Mouse (Mus musculus) MN1 (cell line): ENCODE measurements around the gene Ccdc33.
A peak's percentile ranks its signal among the peaks of the same experiment; 100 is the strongest.

ENCODE experiments used
- DNase-seq: peaks from one replicate; pipeline ENCODE4 v3.0.0-alpha.2; 2016; ENCODE audit warnings: low spot score

Gene Ccdc33

DNA sequence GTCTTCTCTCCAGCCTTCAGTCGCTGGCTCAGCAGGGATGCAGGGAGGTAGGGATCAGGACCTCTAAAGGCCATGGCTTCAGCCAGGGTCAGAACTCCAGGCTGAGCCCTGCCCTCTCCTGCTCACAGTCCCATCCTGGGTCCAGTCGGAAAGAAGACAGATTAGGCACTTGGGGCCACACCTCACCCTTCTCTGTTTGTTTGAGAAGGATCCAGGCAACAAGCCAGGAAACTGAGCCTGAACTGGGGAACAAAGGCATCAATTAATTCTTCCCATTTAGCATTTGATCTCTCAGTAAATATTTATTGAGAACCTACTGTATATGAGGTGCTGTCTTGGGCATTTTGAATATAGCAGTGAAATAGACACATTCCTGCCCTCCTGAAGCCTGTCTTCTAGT is at the start of gene Ccdc33:
Gene Ccdc33, minus strand, starts transcription at position 153 of the 400 bp plus-strand sequence.
- DNase-seq, result no peak

DNA sequence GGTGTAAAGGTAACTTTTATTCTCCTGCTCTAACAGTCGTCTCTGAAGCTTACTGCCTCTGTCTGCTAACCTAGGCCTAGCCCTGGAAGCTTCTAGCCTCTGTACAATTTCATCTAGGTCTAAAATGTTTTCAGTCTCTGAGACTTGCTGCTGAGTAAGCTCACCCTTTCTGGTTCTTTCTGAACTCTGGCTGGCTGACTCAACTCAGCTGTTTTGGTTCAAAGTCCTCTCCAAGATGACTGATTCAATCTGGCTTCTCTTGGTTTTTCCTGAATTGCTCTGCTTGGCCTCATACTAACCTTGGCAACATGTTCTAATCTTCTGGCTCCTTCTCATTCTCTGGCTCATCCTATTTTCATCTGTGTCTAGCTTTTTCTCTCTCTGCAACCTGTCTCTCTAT is 47.2 kb upstream of the Ccdc33 start:
- no peak for DNase-seq

DNA sequence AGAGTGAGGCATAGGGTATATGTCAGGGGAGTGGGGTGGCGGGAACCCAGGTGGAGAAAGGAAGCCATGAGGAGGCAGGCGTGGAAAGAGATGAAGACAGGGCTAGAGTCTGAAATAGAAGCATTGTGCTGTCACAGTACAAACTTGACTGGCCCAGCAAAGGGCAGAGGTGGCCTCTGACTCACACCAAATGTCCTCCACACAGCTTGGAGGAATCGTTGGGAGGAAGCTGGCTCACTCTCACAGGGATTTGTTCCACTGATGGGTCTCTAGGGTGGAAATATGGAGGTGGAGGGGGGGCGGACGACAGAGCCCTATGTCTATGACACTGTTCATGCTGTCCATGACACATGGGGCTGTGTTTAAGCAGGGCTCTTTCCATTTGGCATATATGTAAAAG is 44.5 kb upstream of the Ccdc33 start:
- DNase-seq, result no peak

DNA sequence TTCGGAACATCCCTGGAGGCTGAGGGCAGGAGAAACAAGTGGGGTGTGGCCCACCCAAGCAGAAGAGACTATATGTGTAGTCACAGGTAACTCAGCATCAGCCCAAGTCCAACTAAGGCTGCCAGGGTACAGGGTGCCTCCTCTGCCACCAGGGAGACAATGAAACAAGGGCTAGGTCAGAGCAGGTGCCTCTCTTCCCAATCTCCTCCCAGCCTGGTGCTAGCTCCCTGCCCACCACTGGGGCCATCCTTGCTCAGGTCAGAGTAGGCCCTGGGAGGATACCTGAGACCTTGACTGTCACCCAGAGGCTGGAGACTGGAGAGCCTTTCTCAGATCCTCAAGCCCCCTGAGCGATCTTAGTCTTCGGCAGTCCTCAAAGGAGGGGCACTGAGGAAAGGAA is 43.5 kb upstream of the Ccdc33 start:
- no peak for DNase-seq

DNA sequence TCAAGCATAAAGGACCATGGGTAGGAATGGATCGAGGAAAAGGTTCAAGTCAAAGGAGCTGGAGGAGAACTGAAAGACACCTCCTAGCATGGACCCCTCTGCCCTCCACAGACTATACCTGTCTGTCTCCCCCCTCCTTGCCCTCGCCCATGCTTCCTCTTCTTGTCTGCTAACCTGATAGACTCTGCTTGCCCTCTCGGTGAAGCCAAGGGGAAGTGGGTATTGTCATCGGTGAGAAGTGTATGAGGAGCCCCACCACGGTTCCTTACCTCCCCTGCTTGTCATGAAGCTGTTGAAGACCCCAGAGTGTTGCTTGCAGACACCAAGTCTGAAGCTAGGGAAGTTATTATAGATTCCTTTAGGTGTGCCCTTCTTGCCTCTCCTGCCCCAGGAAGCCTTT is 41.7 kb upstream of the Ccdc33 start:
- DNase-seq, result no peak

DNA sequence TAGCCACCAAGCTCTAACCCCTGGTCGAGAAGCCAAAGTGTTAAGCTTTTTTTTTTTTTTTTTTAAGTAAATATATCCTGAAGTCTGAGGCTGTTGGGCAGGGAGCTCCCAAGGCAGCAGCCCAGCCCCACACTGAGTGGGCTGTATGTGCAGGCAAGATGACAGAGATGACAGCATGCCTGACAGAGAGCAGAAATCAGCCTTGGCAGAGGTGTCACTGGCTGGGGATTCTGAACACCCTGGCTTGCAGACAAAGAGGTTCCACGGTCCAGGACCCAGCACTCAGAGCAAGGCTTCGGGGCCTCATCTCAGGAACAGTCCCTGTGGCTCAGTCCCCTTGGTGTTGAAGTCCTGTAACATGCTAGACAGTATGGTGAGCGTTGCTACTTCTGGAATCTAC is 41.2 kb upstream of the Ccdc33 start:
- peak; percentile 67 for DNase-seq

DNA sequence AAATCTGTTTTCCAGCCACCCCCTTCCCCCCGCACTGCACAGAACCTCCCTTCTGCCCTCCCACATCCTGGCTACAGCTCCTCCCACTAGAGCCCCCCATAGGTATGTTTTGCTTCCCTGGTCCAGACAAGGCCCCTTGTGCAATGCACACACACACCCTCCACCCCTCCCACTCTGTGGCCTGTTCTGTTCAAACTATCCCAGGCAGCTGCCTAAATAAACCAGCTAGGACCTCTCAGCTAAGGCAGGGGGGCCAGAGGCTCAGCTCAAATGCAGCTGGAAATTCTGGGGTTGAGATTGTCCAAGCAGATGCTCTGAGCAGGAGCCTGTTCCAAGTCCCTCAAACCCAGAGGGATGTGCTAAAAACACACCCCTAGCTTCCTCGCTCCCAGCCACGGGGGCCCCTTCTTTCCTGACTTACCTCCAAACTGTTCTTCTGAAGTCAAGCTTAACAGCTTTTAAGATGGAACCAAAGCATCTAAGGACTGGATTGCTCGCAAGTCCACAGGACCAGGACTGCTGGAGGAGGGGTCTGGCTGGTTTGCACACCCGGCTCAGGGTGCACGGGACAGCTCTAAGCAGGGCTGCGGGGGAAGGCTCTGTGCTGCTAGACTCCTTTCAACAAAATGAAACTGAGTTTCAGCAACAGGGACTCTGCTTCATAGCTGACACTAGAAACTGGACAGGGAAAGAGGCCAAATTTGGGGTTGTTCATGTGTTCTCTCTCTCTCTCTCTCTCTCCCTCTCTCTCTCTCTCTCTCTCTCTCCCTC is 40.1 kb upstream of the Ccdc33 start:
- peak; percentile 72 for DNase-seq

DNA sequence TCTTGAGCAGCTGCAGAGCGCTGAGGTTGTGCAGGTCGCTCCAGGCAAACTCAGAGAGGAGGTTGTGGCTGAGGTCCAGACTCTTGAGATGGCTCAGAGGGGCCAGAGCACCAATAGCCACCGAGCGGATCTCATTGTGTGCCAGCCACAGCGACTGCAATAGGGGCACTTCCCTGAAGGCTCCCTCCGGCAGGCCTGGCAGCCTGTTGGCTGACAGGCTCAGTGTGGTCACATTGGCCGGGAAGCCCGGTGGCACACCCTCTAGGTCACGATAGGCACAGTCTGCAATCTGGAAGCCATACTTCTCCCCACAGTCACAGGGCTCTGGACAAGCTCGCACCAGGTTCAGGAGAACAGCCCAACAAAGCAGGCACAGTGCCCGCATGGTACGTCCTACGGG is 39.2 kb upstream of the Ccdc33 start:
- DNase-seq, result peak; percentile 79

DNA sequence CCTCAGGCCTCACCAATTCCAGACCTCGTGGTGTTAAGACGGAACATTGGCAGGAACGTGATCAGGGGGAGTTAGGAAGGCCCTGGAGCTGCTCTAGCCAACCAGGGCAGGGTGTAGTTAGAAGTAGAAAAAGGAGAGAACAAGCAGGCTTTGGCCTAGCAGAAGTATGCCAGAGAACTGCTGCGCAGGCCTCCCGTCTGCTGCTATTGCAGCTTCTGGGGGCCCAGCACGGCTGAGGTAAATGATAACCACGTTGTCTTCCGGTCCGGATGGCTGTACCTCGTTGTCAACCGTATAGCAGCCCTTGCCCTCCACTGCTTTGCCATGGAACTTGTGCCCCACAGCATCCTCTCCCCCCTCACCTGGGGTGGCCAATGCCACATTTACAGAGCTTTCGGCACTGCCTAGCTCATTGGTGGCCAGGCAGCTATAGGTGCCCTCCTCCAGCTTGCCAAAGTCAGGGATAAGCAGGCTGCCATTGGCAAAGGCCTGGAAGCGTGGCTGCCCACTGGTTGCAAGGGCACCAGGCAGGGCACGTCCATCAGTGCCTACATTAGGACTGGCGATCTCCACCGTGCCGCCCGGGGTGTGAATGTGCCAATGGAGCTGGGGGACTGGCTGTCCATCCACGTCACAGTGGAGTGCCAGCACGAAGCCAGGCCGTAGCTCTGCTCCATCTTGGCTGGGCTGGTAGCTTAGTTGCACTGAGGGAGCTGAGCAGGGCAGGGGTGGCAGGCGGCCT is 38.4 kb upstream of the Ccdc33 start:
- no peak for DNase-seq

DNA sequence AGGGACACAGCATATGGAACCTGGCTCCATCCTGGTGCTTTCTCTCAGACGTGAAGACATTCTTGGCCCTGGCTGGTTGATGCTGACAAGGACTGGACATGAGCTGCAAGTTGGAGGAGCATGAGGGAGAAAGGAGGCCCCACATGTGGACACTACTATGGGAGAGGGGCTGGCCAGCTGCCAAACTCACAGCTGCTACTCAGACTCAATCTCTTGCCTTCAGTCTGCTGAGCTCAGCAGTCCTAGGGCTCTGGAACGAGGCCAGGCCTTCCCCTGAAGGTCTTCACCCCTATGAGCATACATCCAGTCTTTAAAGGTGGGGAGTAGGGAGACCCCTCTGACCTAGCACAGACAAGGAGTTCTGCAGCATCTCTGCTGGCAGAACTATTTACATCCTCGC is 36.7 kb upstream of the Ccdc33 start:
- DNase-seq, result peak; percentile 55

DNA sequence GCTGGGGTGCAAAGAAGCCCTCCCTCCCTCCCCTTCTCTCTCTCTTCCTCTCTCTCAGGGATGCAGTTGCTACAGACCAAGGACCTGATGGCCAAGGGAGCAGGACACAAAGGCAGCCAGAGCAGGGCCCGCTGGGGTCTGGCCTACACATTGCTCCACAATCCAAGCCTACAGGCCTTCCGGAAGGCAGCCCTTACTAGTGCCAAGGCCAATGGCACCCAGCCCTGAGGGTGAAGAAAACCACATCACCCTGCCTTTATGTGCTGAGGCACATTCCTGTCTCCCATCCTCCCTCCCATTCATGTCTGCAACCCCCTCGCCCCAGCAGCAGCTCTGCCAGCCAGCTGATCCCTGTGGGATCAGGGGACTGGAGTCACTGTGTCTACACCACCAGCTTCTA is 34.5 kb upstream of the Ccdc33 start:
- DNase-seq, result no peak

DNA sequence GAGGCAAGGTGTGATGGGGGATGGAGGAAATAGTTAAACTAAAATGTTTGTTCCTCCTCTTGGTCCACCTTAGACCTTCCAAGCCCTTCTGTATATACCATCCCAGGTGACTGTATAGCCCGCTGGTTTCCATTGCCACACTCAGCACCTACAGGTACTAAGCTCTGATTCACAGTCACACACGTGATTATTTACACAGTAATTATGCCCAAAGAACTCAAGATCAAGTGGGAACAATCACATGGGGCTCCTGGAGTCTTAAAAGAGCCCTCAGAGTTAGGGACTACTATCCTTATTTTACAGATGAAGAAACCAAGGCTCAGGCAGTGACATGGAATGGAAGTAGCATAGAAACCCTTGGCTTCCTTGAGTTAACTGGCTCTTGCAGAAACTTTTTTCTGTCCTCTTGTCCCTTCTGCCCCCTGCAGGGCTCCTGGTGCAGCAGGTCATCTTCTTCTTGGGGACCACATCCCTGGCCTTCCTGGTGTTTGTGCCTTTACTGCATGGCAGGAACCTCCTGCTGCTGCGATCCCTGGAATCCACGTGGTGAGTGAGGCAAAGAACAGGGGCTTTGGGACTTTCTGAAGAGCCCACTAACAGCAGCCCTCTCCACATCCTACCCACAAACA is 32.2 kb upstream of the Ccdc33 start:
- peak; percentile 36 for DNase-seq

DNA sequence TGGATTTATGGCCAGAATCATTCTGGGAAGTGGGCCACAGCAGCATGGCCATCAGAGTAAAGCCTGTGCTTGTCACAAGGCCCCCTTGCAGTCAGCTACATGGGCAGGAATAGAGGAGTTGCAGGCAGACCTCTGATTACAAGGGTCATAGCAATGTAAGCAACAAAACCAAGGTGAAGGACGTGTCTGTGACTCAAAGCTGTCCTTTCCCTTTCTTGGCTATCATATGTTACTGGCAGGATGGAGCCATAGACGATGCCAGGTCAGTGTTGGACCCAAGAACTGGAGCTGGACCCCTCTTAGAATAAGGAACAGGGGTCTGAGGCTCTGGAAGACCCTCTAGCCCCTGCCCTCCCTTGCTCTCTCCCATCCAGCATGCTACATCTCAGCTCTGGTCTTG is 30.2 kb upstream of the Ccdc33 start:
- DNase-seq, result no peak

DNA sequence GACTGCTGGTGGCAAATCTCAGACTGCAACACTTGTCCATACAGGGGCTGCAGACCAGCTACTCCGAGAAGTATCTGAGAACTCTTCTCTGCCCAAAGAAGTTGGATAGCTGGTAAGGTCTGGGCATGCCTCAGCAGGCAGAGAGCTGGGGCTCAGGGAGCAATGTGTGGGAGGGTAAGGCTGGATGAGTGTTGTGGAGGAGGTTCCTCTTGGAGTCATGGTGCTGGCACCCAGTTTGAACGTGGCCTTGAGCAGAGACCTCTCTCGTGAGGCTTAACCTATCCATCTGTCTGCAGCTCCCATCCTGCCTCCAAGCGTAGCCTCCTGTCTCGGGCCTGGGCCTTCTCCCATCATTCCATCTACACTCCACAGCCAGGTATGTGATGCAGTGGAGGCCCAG is 26.8 kb upstream of the Ccdc33 start:
- DNase-seq, result no peak

DNA sequence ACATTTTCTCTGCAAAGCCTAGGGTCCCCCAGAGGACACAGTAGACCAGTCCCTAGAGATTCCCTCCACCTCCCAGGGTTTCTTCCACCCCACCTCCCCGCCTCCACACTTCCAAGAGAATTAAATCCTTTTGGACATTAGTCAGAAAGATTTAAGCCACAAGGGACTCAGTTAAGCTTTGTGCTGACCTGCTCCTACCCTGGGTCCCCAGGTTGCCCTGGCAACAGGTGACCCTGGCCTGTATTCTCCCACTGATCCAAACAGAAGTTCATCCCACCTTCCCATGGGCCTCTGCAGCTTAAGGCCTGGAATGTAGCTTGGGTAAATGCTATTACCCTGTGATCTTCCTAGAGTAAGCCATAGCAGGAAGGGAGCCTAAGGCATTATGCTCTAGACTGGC is 26.0 kb upstream of the Ccdc33 start:
- DNase-seq, result peak; percentile 12

DNA sequence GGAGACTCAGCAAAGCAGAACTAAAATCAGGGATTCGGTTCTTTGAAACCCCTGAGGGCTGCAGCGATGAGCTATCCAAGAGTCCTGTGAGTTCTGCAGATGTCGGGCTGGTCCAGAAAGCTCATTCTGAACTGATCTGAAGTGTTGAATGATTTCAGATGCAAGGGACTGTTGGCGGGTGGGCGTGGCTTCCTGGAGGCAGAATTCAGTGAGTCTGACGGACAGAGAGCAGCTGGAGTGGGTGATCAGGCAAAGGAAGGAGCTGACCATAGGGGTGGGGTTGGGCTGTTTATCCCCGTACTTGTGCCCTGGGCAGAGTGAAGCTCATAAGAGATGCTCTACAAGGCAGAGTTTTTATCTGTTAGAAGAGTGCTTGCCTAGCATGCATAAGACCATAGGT is 24.8 kb upstream of the Ccdc33 start:
- no peak for DNase-seq

DNA sequence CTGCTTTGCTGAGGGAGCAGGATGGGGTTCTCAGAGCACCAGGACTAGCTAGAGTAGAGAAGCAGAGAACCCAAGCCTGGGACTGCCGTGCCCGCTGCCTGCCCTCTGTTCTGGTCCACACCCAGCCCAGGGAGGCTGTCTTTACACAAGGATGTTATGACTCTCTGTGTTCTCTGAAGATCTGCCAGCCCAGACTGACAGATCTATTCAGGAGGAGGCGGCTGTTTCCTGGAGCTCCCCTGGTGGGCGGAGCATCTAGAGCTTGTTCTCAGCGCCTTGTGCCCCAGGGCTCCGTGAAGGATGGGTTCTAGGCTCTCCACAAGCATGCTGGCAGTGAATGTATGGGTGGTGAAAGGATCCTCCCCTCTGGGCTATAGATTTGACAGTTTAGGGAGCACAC is 21.3 kb upstream of the Ccdc33 start:
- peak; percentile 67 for DNase-seq

DNA sequence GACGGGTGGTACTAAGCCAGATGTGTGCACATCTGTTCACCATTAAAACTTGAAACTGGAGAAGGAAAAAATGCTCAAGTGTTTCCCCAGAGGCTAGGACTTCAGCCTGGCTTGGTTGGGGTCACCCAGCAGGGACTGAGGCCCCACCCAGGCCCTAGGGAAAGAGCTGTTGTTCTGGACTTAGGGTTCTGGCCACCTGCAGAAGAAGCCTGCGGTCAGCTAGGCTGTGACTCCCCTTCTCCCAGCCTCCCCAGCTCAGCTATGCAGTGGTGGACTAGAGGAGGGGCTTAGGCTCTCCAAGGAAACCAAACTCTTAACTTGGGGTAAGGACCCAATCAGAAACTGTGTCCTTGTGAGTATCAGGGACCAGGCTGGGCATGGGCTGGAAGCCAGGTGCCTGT is 17.3 kb upstream of the Ccdc33 start:
- DNase-seq, result no peak

DNA sequence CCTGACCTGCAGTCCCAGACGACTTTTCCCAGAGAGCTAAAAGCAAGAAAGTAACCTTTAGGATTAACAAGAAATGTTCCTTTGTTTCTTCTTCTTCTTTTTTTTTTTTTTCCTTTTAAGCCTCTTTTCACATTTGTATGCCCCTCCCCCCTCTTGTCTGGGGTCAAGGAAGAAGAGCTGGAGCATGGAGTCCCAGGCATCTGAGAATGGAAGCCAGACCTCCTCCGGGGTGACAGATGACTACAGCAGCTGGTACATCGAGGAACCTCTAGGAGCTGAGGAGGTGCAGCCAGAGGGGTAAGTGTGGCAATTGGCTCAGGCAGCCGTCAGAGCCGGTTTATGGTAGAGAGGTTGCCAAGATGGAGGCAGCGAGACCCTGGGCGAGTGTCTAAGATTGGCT is 16.3 kb upstream of the Ccdc33 start:
- DNase-seq, result no peak

DNA sequence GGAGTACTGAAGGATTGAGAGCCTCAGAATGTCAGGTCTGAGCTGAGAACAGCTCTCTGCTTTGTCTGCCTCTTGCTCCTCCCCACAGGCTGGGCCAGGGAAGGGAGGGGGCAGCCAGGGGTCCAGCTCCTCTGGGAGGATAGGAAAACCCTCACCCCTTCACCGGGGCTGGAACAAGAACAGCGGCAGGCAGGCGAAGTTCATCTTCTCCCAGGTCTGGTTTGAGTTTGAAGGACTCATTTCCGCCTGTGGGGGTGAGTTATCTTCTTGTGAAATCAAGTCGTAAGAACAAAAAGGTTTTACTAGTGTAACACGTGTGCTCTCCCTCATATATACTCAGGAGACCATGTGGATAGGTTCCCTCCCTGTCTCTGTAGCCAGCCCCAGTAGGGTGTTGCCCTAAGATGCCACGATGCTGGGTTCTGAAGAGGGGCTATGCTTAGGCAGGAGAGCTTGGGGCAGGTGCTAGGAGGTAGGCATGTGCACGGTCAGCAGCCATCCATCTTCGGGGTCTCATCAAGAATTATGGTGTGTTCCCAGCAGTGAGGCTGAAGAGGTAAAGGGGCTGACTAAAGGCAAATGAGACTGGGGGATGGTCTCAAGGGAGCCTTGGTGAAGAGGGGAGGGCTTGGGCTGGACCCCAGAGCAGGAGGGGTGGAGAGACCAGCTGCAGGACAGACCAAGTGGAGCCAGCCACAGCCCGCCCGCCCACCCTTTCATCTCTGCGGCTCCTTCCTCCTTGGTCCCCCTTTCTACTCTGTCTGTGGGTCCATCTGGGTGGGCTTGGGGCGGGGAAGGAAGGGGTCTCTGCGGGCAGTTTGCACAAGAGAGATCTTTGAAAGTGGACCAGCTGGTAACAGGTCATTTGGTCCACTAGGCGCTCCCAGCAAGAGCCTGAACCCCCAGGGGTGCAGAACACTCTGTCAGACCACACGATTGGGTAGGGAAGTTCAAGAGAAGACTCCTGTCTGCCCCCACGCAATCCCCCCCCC is 15.6 kb upstream of the Ccdc33 start:
- no peak for DNase-seq

DNA sequence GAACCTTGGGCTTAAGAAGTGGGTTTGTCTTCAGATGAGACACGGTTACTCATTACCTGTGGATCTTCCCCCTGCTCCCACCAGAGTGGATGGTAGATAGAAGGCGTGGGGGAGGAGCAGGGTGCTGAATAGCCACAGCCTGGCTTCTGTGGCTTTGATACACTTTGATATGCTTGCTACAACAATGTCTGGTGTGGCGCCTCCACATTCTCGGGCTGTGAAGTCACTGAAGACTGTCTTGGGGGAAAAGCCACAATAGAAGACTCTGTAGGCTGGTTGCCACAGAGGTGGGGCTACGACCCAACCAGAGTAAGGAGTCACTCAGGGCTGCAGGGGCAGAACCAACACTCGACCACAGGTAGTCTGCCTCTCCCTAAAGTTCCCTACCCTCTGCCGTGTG is 13.1 kb upstream of the Ccdc33 start:
- DNase-seq, result no peak

DNA sequence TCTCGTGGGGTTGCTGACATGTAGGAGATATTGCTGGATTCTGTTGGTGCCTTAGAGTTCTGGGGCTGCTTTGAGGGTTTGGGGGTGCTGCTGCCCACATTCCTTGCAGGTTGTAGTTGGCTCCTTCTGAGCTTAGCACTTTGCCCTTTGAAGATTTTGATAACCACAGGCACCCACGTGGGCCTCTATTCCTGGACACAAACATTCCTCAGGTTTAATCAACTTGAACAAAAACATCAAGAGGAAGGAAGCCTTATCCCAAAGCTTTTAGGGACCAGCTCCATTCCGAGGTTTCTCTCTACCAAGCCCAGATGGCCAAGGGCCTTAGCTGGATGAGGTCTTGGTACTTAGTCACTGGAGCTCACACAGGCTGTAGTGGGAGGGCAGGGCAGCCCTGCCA is 12.3 kb upstream of the Ccdc33 start:
- DNase-seq, result no peak
